Mouse (Mus musculus) spleen, postnatal 0 days (tissue): Measurements from ENCODE around the gene Gabrp. TPM values are rescaled to one million over a fixed set of nuclear protein-coding genes. Genes with fewer than 3 reads are reported as not detected.

Source experiments
- polyA plus RNA-seq: library from polyadenylated mRNA; unstranded; fragments of >200 nt; fragmentation: Nextera tagmentation; extraction: Ambion mirVana; gene quantifications from 2 replicates; pipeline ENCODE4 v1.2.1, GENCODE M21; 2015

Gabrp gene
- polyA plus RNA-seq: not detected in 2 replicates

GRCm38 (mm10) chr11:33578859-33579258 is at the start of gene Gabrp:
Gene Gabrp, minus strand, starts transcription at chr11:33578959.

GRCm38 (mm10) chr11:33598986-33599385 is 20.2 kb upstream of the Gabrp start, which contains the start of gene D130052B06Rik:
Gene D130052B06Rik, plus strand, starts transcription at chr11:33599302.

GRCm38 (mm10) chr11:33513376-33513991 is 65.3 kb downstream of the Gabrp start, which contains the start of gene Ranbp17:
Gene Ranbp17, minus strand, starts transcription at chr11:33513746.

Other genes starting within 250 kb of the Gabrp start
- 3.3 and 3.6 TPM in 2 replicates for gene Ranbp17, start 65.2 kb downstream of the Gabrp start, polyA plus RNA-seq
- not detected in 2 replicates for gene D130052B06Rik, start 20.3 kb upstream of the Gabrp start, polyA plus RNA-seq